Mouse (Mus musculus) thymus, adult 2 months (tissue): ENCODE data around the gene Caprin1.

Source experiments
- CTCF ChIP-seq: fragments of 200-500 bp; IDR thresholded peaks from 2 replicates; pipeline ENCODE4 v1.5.1; 2012; ENCODE audit warnings: mild to moderate bottlenecking, control low read depth, low read length, moderate library complexity, borderline replicate concordance; ENCODE audit not compliant: control insufficient read depth, poor library complexity, insufficient read depth; ENCODE audit errors: extremely low read depth
- POLR2A ChIP-seq: fragments of 200-500 bp; IDR thresholded peaks from 2 replicates; pipeline ENCODE4 v1.6.1; 2012; ENCODE audit warnings: mild to moderate bottlenecking, low read length, control low read depth, moderate library complexity; ENCODE audit not compliant: control insufficient read depth, poor library complexity, insufficient read depth; ENCODE audit errors: extremely low read depth

DNA sequence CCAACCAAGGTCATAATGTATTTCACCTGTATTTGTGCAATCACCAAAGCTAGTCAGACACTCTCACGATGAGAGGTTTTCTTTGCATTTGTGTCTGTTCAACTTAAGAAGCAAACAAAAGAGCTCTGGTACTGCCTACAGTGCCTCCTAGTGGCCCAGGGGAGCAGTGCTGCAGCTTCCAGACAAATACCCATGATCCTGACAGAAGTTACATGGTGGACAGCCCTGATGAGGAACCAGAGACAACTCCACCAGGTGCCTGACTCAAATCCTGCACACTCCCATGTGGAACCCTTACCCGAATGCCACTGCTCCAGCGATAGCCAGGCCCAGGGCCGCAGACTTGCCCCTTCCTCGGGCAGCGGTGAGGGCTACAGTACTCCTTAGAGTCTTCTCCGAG, 53.5 kb downstream of the Caprin1 start:
- TF ChIP-seq CTCF (no peak; the same call in 1 of the 2 replicates), POLR2A (no peak)
